Mouse (Mus musculus) forebrain, embryonic 13.5 days (tissue): ENCODE measurements around the gene Shisa8. TPM values are rescaled to one million over a fixed set of nuclear protein-coding genes. Genes with fewer than 3 reads are reported as not detected.
A peak's percentile ranks its signal among the peaks of the same experiment; 100 is the strongest.

Source experiments
- ATAC-seq: fragments of 200-750 bp; cut with Nextera tagmentation; 2 replicates; pipeline ENCODE4 v1.8.0; 2017
- H3K27ac ChIP-seq: fragments of 300-500 bp; sonication (generic); 2 replicates; pipeline ENCODE4 v1.5.1; 2015; ENCODE audit warnings: inconsistent platforms, mild to moderate bottlenecking, moderate library complexity
- H3K27me3 ChIP-seq: fragments of 300-500 bp; sonication (generic); 2 replicates; pipeline ENCODE4 v1.6.1; 2015; ENCODE audit warnings: mild to moderate bottlenecking, inconsistent platforms
- H3K36me3 ChIP-seq: fragments of 300-500 bp; sonication (generic); 2 replicates; pipeline ENCODE4 v1.6.1; 2015; ENCODE audit warnings: mild to moderate bottlenecking, inconsistent platforms; ENCODE audit not compliant: poor library complexity, severe bottlenecking
- H3K4me1 ChIP-seq: fragments of 300-500 bp; sonication (generic); 2 replicates; pipeline ENCODE4 v1.6.1; 2015; ENCODE audit warnings: inconsistent platforms
- H3K4me2 ChIP-seq: fragments of 300-500 bp; sonication (generic); 2 replicates; pipeline ENCODE4 v1.6.1; 2015; ENCODE audit warnings: inconsistent platforms, mild to moderate bottlenecking, moderate library complexity
- H3K4me3 ChIP-seq: fragments of 300-500 bp; sonication (generic); 2 replicates; pipeline ENCODE4 v1.5.1; 2015; ENCODE audit warnings: mild to moderate bottlenecking, inconsistent platforms
- H3K9ac ChIP-seq: fragments of 300-500 bp; sonication (generic); 2 replicates; pipeline ENCODE4 v1.6.1; 2015; ENCODE audit warnings: mild to moderate bottlenecking, inconsistent platforms
- H3K9me3 ChIP-seq: fragments of 300-500 bp; sonication (generic); replicated peaks from 2 replicates; pipeline ENCODE4 v1.6.1; 2016; ENCODE audit warnings: inconsistent platforms
- WGBS: fragments of 180-500 bp; shearing (Covaris S2); methylation state at CpG from one replicate; pipeline ENCODE4 v1.1.7; 2015; 5-methylcytosine and 5-hydroxymethylcytosine counted together
- polyA plus RNA-seq: library from polyadenylated mRNA; unstranded; fragments of >200 nt; fragmentation: Nextera tagmentation; extraction: Ambion mirVana; gene quantifications from 2 replicates; pipeline ENCODE4 v1.2.1, GENCODE M21; 2015

Shisa8 gene
- polyA plus RNA-seq, 1 experiment from 2014 or later = 0.74 TPM

- no peaks in the 10 kb centered on the region for H3K4me1 ChIP-seq
- peaks cover 100% of the 10 kb centered on the region for H3K36me3 ChIP-seq
- H3K4me2 ChIP-seq = no peak overlapping the region
- no peak overlapping the region for H3K9ac ChIP-seq
- H3K27me3 ChIP-seq = no peaks in the 10 kb centered on the region
- WGBS = 91% methylated on average over 10 of the region's 10 CpGs
- no peak for ATAC-seq
- no peak overlapping the region for H3K27ac ChIP-seq
- H3K4me3 ChIP-seq = no peak overlapping the region
- peaks cover 10% of the 10 kb centered on the region; the same call in 1 of the 2 replicates for H3K9me3 ChIP-seq
Measured at GRCm38 (mm10) chr15:82183596-82183995, 29.0 kb downstream of the Shisa8 start.

- H3K9ac ChIP-seq = no peak overlapping the region
- no peak overlapping the region for H3K4me3 ChIP-seq
- H3K27me3 ChIP-seq = no peaks in the 10 kb centered on the region
- no peak overlapping the region for H3K4me2 ChIP-seq
- H3K4me1 ChIP-seq = no peaks in the 10 kb centered on the region
- no peak for ATAC-seq
- 93% methylated on average over 4 of the region's 4 CpGs for WGBS
- H3K36me3 ChIP-seq = peaks cover 100% of the 10 kb centered on the region
- H3K9me3 ChIP-seq = peaks cover 10% of the 10 kb centered on the region; the same call in 1 of the 2 replicates
- H3K27ac ChIP-seq = no peak overlapping the region
Measured at GRCm38 (mm10) chr15:82182311-82182710, 30.3 kb downstream of the Shisa8 start.

- Histone ChIP-seq H3K4me1 (no peaks in the 10 kb centered on the region), H3K27me3 (no peaks in the 10 kb centered on the region), H3K9me3 (peaks cover 7% of the 10 kb centered on the region; the same call in 1 of the 2 replicates), H3K4me2 (no peak overlapping the region), H3K4me3 (no peak overlapping the region), H3K27ac (no peak overlapping the region), H3K9ac (no peak overlapping the region), H3K36me3 (peaks cover 100% of the 10 kb centered on the region)
- no peak for ATAC-seq
- WGBS = 89% methylated on average over 5 of the region's 5 CpGs
Measured at GRCm38 (mm10) chr15:82181131-82181530, 31.5 kb downstream of the Shisa8 start.

- Histone ChIP-seq H3K9ac (no peak overlapping the region), H3K4me1 (no peaks in the 10 kb centered on the region), H3K4me3 (no peak overlapping the region), H3K36me3 (peaks cover 97% of the 10 kb centered on the region), H3K4me2 (no peak overlapping the region), H3K9me3 (peaks cover 7% of the 10 kb centered on the region; the same call in 1 of the 2 replicates), H3K27me3 (no peaks in the 10 kb centered on the region), H3K27ac (no peak overlapping the region)
- no peak for ATAC-seq
- WGBS = 92% methylated on average over 7 of the region's 7 CpGs
Measured at GRCm38 (mm10) chr15:82177743-82178290, 34.8 kb downstream of the Shisa8 start.

GRCm38 (mm10) chr15:82175091-82175490, 37.5 kb downstream of the Shisa8 start:
- peaks cover 97% of the 10 kb centered on the region for H3K36me3 ChIP-seq
- 96% methylated on average over 9 of the region's 9 CpGs for WGBS
- no peaks in the 10 kb centered on the region for H3K4me1 ChIP-seq
- no peaks in the 10 kb centered on the region for H3K27me3 ChIP-seq
- no peak overlapping the region for H3K27ac ChIP-seq
- no peak overlapping the region for H3K4me2 ChIP-seq
- no peak overlapping the region for H3K9ac ChIP-seq
- H3K9me3 ChIP-seq = no peaks in the 10 kb centered on the region
- H3K4me3 ChIP-seq = no peak overlapping the region
- no peak for ATAC-seq

- 84% methylated on average over 8 of the region's 8 CpGs for WGBS
- Histone ChIP-seq H3K27ac (no peak overlapping the region), H3K9ac (no peak overlapping the region), H3K4me3 (no peak overlapping the region), H3K4me1 (peaks cover 5% of the 10 kb centered on the region; the same call in 1 of the 2 replicates), H3K36me3 (peaks cover 84% of the 10 kb centered on the region), H3K4me2 (no peak overlapping the region), H3K9me3 (no peaks in the 10 kb centered on the region), H3K27me3 (no peaks in the 10 kb centered on the region)
- ATAC-seq = no peak
Measured at GRCm38 (mm10) chr15:82172648-82173047, 40.0 kb downstream of the Shisa8 start.

- WGBS = 86% methylated on average over 36 of the region's 36 CpGs
- Histone ChIP-seq H3K4me1 (peaks cover 24% of the 10 kb centered on the region), H3K27ac (no peak overlapping the region), H3K4me3 (no peak overlapping the region), H3K27me3 (no peaks in the 10 kb centered on the region), H3K9me3 (no peaks in the 10 kb centered on the region), H3K4me2 (no peak overlapping the region), H3K36me3 (peaks cover 66% of the 10 kb centered on the region), H3K9ac (no peak overlapping the region)
- ATAC-seq = no peak
Measured at GRCm38 (mm10) chr15:82170437-82171377, 41.9 kb downstream of the Shisa8 start.

GRCm38 (mm10) chr15:82169671-82170070, 42.9 kb downstream of the Shisa8 start:
- Histone ChIP-seq H3K9me3 (no peaks in the 10 kb centered on the region), H3K27me3 (no peaks in the 10 kb centered on the region), H3K9ac (no peak overlapping the region), H3K4me3 (no peak overlapping the region), H3K4me1 (peaks cover 29% of the 10 kb centered on the region), H3K4me2 (no peak overlapping the region), H3K27ac (no peak overlapping the region), H3K36me3 (peaks cover 56% of the 10 kb centered on the region)
- ATAC-seq = no peak
- 93% methylated on average over 5 of the region's 5 CpGs for WGBS

- peaks cover 43% of the 10 kb centered on the region for H3K4me1 ChIP-seq
- WGBS = 68% methylated on average over 23 of the region's 23 CpGs
- H3K27ac ChIP-seq = 0 out of 2 replicates have a peak overlapping the region, but pooled peaks have one; percentile 14
- H3K27me3 ChIP-seq = no peaks in the 10 kb centered on the region
- H3K9me3 ChIP-seq = no peaks in the 10 kb centered on the region
- 0 out of 2 replicates have a peak overlapping the region, but pooled peaks have one; percentile 37 for H3K9ac ChIP-seq
- H3K4me2 ChIP-seq = 0 out of 2 replicates have a peak overlapping the region, but pooled peaks have one; percentile 14
- ATAC-seq = no peak
- no peak overlapping the region for H3K4me3 ChIP-seq
- peaks cover 35% of the 10 kb centered on the region for H3K36me3 ChIP-seq
Measured at GRCm38 (mm10) chr15:82167201-82168168, 45.1 kb downstream of the Shisa8 start.

GRCm38 (mm10) chr15:82166240-82167100, 46.1 kb downstream of the Shisa8 start:
- H3K27ac ChIP-seq = peak overlapping the region; percentile 51
- peak overlapping the region; percentile 37; the same call in 1 of the 2 replicates for H3K9ac ChIP-seq
- WGBS = 48% methylated on average over 22 of the region's 22 CpGs

More at GRCm38 (mm10) chr15:82166240-82167100, 46.1 kb downstream of the Shisa8 start:
- Histone ChIP-seq H3K27me3 (no peaks in the 10 kb centered on the region), H3K4me2 (0 out of 2 replicates have a peak overlapping the region, but pooled peaks have one; percentile 14), H3K4me3 (no peak overlapping the region), H3K9me3 (no peaks in the 10 kb centered on the region), H3K4me1 (peaks cover 43% of the 10 kb centered on the region), H3K36me3 (peaks cover 25% of the 10 kb centered on the region)
- ATAC-seq = no peak
